In genomic region chr14:24822876-24823567, GRCm38 (mm10) we compare ENCODE assay signal across 8 mouse cellular contexts.
DNase-seq lines count a peak whose midpoint lies in the region; ATAC-seq and TF ChIP-seq lines count a peak whose summit lies in the region.

No protein-coding gene starts in this region.

- H3K9ac ChIP-seq in kidney, embryonic 14.5 days (ENCODE audit: low read depth, low read length): no peak overlapping the region
- H3K9ac ChIP-seq in limb, embryonic 13.5 days: no peak overlapping the region

- POLR2A ChIA-PET in Patski (lab: Charles Lee): interaction anchor here (0.5 to 0.7 kb wide), 3 partner anchors 9 to 1044 kb away, joined by 3 read pairs; no protein-coding TSS in a partner anchor

- intact Hi-C loops in gastrocnemius, postnatal 14 days (cut with DNase I; ENCODE audit: low total_unique reads): no loop called here

- H3K36me3 ChIP-seq in kidney, embryonic 14.5 days (ENCODE audit: control insufficient read depth, insufficient read depth, low read length): no peaks in the 10 kb centered on the region
- H3K36me3 ChIP-seq in limb, embryonic 13.5 days: no peaks in the 10 kb centered on the region

- CTCF ChIA-PET in Patski (lab: Charles Lee): interaction anchor here (1.2 kb wide), 2 partner anchors 23 to 34 kb away, joined by 3 read pairs; no protein-coding TSS in a partner anchor

- H3K9me3 ChIP-seq in kidney, embryonic 14.5 days (ENCODE audit: control insufficient read depth, low read length): no peaks in the 10 kb centered on the region
- no peaks in the 10 kb centered on the region for H3K9me3 ChIP-seq in limb, embryonic 13.5 days

- no peak for TF ChIP-seq CTCF in Patski (IDR thresholded peaks at IDR 0.05)

- peaks cover 31% of the 10 kb centered on the region for H3K4me1 ChIP-seq in kidney, embryonic 14.5 days (ENCODE audit: control insufficient read depth, insufficient read depth, low read length)
- peaks cover 53% of the 10 kb centered on the region for H3K4me1 ChIP-seq in limb, embryonic 13.5 days

- in situ Hi-C loops in Patski (cut with MboI; ENCODE audit: low pct_unique_long_range_greater_than_20kb): no loop called here

- 24% methylated on average over 13 of the region's 13 CpGs for WGBS in kidney, embryonic 14.5 days
- 22% methylated on average over 13 of the region's 13 CpGs for WGBS in limb, embryonic 13.5 days

- H3K4me3 ChIP-seq in kidney, embryonic 14.5 days (ENCODE audit: low read length): no peak overlapping the region
- no peak overlapping the region for H3K4me3 ChIP-seq in limb, embryonic 13.5 days

- ATAC-seq in kidney, embryonic 14.5 days (ENCODE audit: low FRiP score, low TSS enrichment): peak; percentile 79
- peak; percentile 48 for ATAC-seq in Patski
- ATAC-seq in limb, embryonic 13.5 days (ENCODE audit: low FRiP score, low read depth): peak; percentile 79; the same call in 1 of the 2 replicates

- no peak overlapping the region for H3K4me2 ChIP-seq in kidney, embryonic 14.5 days (replicated peaks; ENCODE audit: low read depth, low read length)
- H3K4me2 ChIP-seq in limb, embryonic 13.5 days (replicated peaks): peak overlapping the region; percentile 32

- peak overlapping the region; percentile 64; the same call in 1 of the 2 replicates for H3K27ac ChIP-seq in kidney, embryonic 14.5 days (ENCODE audit: low read depth, low read length)
- peak overlapping the region; percentile 79 for H3K27ac ChIP-seq in limb, embryonic 13.5 days

- no peak for DNase-seq in kidney, adult 9 months
- DNase-seq in Patski (ENCODE audit: low read depth, low spot score): peak; percentile 49
- DNase-seq in gastrocnemius, postnatal 14 days: peak; percentile 24
- DNase-seq in cerebellum, adult 11-12 months: no peak
- DNase-seq in embryo, embryonic 9.5 days (ENCODE audit: extremely low spot score): no peak
- no peak for DNase-seq in thymus, postnatal 36 days

- H3K27me3 ChIP-seq in kidney, embryonic 14.5 days (ENCODE audit: control insufficient read depth, insufficient read depth, low read length): no peaks in the 10 kb centered on the region
- no peaks in the 10 kb centered on the region for H3K27me3 ChIP-seq in Patski
- H3K27me3 ChIP-seq in limb, embryonic 13.5 days: no peaks in the 10 kb centered on the region

Comparison
In these comparisons a context has a peak if more than half of its experiments do, and no peak if none do; other contexts are left out.
1. DNase-seq: peak in Patski (single experiment) and gastrocnemius, postnatal 14 days (single experiment); none in kidney, adult 9 months (single experiment), cerebellum, adult 11-12 months (single experiment), embryo, embryonic 9.5 days (single experiment) and thymus, postnatal 36 days (0 of 2).
2. Peak in every context shown above with its lines, with median percentiles within 50 percentile points of each other: ATAC-seq.